Mouse (Mus musculus): ENCODE data around the gene Fgfr2.

GRCm38 (mm10) chr7:130743239-130744025, 2379.7 kb downstream of the Fgfr2 start:
- TF ChIP-seq CTCF (IDR thresholded peaks at IDR 0.05; ENCODE audit: control insufficient read depth, insufficient read depth, insufficient read length) (no peak), MYOD1 (IDR thresholded peaks at IDR 0.05; ENCODE audit: control insufficient read depth, insufficient read length, low read depth) (no peak), CEBPB (IDR thresholded peaks at IDR 0.05; ENCODE audit: low read depth) (no peak), USF1 (IDR thresholded peaks at IDR 0.05; ENCODE audit: low read depth) (no peak), MYOG (IDR thresholded peaks at IDR 0.05; ENCODE audit: control insufficient read depth, extremely low read depth, insufficient read length) (no peak)
